Mouse (Mus musculus) bone marrow, adult 2 months (tissue): Measurements from ENCODE around the gene Pold4. TPM values are rescaled to one million over a fixed set of nuclear protein-coding genes. Genes with fewer than 3 reads are reported as not detected.

Experiments used
- H3K27ac ChIP-seq: fragments of 200-500 bp; 2 replicates; pipeline ENCODE4 v1.5.1; 2012; ENCODE audit warnings: low read depth, mild to moderate bottlenecking, control low read depth, inconsistent platforms, low read length; ENCODE audit not compliant: control insufficient read depth, poor library complexity, insufficient read depth
- H3K4me1 ChIP-seq: fragments of 200-500 bp; 2 replicates; pipeline ENCODE4 v1.6.1; 2011; ENCODE audit warnings: low read length; ENCODE audit not compliant: control insufficient read depth, insufficient read depth
- H3K4me3 ChIP-seq: fragments of 200-500 bp; replicated peaks from 2 replicates; pipeline ENCODE3; 2011; ENCODE audit warnings: mild to moderate bottlenecking, low read depth, low read length, control low read depth; ENCODE audit not compliant: control insufficient read depth
- CTCF ChIP-seq: fragments of 200-500 bp; IDR thresholded peaks from 2 replicates; pipeline ENCODE4 v1.5.1; 2011; ENCODE audit warnings: low read length, control low read depth; ENCODE audit not compliant: control insufficient read depth, insufficient read depth
- POLR2A ChIP-seq: fragments of 200-500 bp; IDR thresholded peaks from 2 replicates; pipeline ENCODE4 v1.6.1; 2011; ENCODE audit warnings: low read depth, mild to moderate bottlenecking, control low read depth, low read length, borderline replicate concordance; ENCODE audit not compliant: control insufficient read depth
- WGBS: fragments of 180-500 bp; shearing (Covaris S2); methylation state at CpG from one replicate; pipeline ENCODE4 v1.1.7; 2018; 5-methylcytosine and 5-hydroxymethylcytosine counted together
- polyA plus RNA-seq: library from polyadenylated mRNA; stranded (reverse); fragments of >200 nt; gene quantifications from 2 replicates; pipeline ENCODE4 v1.2.4, GENCODE M21; 2011; ENCODE audit warnings: low replicate concordance; ENCODE audit not compliant: missing spikeins, insufficient read depth, insufficient read length

Pold4 gene
- polyA plus RNA-seq, 1 experiment = 54.7 TPM

- Histone ChIP-seq H3K4me1 (peaks cover 8% of the 10 kb centered on the region), H3K4me3 (peak within 1 kb of the TSS; percentile 89), H3K27ac (peak within 1 kb of the TSS; percentile 32)
- TF ChIP-seq CTCF (no peak; the same call in 1 of the 2 replicates), POLR2A (peak; percentile 79)
- under 1% methylated on average over 34 of the region's 34 CpGs for WGBS
These were observed 30.3 kb upstream of the Pold4 start, which contains the start of gene Rad9a for GRCm38 (mm10) chr19:4201291-4201909. Gene Rad9a, minus strand, starts transcription at chr19:4201662.

DNA sequence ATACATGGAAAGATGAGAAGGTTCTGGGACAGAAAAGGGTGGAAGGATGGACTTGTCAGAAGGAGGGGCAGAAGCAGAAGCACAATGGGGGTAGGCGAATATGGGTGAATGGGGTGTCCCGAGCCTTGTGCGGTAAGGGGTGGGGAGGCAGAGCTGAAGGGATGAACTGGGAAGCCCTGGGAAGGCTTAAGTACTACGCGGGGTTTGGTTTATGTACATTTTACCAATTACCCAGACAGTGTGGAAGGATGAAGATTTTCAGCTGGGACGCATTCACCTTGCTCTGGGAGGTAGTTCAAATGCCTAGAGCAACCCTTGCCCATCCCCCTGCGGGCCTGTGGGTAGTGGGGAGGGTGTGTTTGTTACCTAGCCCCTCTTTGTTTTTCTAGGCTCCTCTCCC, 29.6 kb upstream of the Pold4 start:
- H3K4me1 ChIP-seq = peaks cover 8% of the 10 kb centered on the region

DNA sequence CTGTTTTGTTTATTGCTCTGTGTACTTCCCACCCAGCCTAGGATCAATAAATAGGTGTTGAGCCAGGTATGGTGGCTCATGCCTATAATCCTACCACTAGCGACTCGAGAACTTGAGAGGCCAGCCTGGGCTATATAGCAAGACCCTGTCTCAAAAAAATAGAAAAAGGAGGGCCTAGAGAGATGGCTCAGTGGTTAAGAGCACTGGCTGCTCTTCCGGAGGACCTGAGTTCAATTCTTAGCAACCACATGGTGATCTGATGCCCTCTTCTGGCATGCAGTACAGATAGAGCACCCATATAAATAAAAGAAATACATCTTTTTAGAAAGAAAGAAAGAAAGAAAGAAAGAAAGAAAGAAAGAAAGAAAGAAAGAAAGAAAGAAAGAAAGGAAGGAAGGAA, 28.6 kb upstream of the Pold4 start:
- WGBS = 24% methylated on average over 3 of the region's 3 CpGs
- Histone ChIP-seq H3K4me1 (peaks cover 8% of the 10 kb centered on the region), H3K27ac (peak overlapping the region; percentile 67; the same call in 1 of the 2 replicates), H3K4me3 (no peak overlapping the region)
- TF ChIP-seq CTCF (peak; percentile 15; the same call in 1 of the 2 replicates), POLR2A (no peak)

More for the DNA sequence above, 29.6 kb upstream of the Pold4 start:
- Histone ChIP-seq H3K4me3 (no peak overlapping the region), H3K27ac (no peak overlapping the region)
- 62% methylated on average over 7 of the region's 7 CpGs for WGBS
- TF ChIP-seq CTCF (no peak), POLR2A (no peak)

DNA sequence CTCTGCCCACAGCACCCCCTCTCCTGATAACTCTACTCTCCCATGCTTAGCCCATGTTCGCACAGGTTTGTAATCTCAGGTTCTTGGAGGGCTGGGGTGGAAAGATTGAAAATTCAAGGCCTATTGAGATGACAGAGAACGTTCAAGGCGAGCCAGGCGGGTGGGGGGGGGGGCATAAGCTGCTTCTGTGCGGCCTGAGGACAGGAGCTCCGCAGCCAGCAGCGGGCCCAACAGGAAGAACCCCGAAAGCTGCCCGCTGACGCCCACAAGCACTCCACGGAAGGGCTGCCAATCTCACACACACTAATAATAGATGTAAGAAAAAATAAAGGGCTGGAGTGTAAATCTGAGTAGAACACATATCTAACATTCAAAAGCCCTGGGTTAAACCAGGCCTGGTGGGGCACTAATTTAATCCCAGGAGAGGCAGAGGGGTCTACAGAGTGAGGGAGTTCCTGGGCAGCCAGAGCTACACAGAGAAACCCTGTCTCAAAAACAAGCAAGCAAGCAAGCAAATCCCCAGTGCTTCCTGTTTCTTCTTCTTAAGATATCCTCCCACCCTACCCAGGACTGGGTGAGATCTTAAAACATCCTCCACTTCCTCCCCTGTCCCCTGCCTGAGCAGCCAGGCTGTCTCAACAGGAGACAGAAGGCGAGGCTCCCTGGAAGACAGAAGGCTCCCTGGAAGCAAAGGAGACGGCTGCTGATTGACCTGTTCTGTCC, 27.9 kb upstream of the Pold4 start:
- peaks cover 8% of the 10 kb centered on the region for H3K4me1 ChIP-seq
- no peak overlapping the region for H3K4me3 ChIP-seq
- 7% methylated on average over 13 of the region's 13 CpGs for WGBS
- TF ChIP-seq CTCF (no peak), POLR2A (no peak)
- H3K27ac ChIP-seq = peak overlapping the region; percentile 55

DNA sequence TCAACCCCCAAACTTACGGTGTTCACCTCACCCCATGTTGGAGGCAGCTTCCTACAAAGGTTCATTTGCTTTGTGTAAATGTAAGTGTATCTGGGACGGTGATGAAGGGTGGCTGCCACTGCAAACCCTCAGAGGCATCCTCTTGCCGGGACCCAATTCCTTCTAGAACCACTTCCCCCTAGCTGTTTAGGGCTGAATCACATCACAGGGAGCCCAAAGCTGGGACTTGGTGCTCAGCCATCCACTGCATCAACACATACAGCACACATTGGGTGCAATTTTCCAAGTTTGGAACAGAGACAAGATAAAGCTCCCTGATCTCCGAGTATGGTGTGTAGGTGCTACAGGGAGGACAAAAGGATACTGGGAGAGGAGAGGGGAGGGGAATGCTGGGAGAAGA, 26.8 kb upstream of the Pold4 start:
- Histone ChIP-seq H3K27ac (no peak overlapping the region), H3K4me3 (no peak overlapping the region), H3K4me1 (peaks cover 8% of the 10 kb centered on the region)
- WGBS = 46% methylated on average over 4 of the region's 4 CpGs
- TF ChIP-seq POLR2A = no peak
- TF ChIP-seq CTCF = peak; percentile 13; the same call in 1 of the 2 replicates

- Histone ChIP-seq H3K4me3 (no peak overlapping the region), H3K4me1 (peaks cover 4% of the 10 kb centered on the region; the same call in 1 of the 2 replicates), H3K27ac (no peak overlapping the region)
- 2% methylated on average over 2 of the region's 2 CpGs for WGBS
- no peak for TF ChIP-seq POLR2A
- peak; percentile 98 for TF ChIP-seq CTCF
These were observed 24.7 kb upstream of the Pold4 start for GRCm38 (mm10) chr19:4206971-4207370.

DNA sequence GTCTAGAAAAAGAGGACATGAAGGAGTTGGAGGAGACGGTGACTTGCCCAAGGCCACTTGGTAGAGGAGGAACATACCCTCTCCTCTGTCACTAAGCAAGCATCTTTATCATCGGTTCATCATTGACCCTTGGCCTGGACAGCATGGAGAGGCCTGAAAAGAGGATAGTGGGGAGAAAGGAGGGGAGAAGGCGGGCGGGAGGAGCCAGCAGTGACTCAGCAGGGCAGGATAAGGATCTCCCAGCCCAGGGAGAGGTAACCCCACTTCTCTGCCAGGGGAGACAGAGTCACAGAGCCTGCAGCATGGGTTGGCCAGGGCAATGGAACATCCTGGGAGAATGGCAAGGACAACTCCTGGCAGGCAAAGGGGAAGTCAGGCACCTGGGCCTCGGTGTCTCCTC, 23.1 kb upstream of the Pold4 start:
- Histone ChIP-seq H3K4me1 (no peaks in the 10 kb centered on the region), H3K4me3 (no peak overlapping the region), H3K27ac (no peak overlapping the region)
- TF ChIP-seq POLR2A (no peak), CTCF (no peak)
- 74% methylated on average over 5 of the region's 5 CpGs for WGBS

DNA sequence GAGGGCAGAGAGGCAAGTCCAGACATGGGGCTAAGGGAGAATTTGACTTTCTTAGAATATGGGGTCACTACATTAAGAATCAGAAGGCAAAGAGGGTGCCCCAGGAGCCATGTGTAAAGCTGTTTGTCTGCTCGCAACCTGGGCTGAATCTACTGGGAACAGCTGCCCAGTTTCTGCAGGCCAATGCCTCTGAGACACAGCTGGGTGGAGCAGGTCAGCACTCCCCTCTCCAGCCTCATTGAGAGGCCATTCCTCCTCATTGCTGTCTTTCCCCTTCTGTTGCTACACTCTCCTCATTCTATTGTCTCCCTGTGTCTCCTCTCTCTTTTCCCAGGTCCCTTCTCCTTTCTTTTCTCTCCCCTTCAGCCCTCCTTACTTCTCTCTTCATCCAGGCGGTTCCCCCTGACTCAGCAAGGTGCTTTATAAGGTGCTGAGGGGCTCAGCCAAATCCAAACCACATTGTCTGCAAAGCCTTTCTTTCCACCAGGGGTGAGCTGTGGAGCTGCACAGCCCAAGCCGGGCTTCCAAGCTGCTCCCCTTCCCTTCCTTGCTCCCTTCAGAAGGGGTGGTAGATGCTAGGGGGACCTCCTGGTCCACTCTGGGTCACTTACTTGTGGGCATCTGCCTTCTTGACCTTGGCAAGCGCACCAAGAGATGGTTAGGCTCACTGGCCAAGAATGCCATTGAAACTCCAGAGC, 19.7 kb upstream of the Pold4 start:
- Histone ChIP-seq H3K27ac (no peak overlapping the region), H3K4me1 (peaks cover 5% of the 10 kb centered on the region), H3K4me3 (no peak overlapping the region)
- TF ChIP-seq CTCF = no peak
- TF ChIP-seq POLR2A = no peak
- 65% methylated on average over 4 of the region's 4 CpGs for WGBS
